Comparison of ENCODE assay signal across 8 mouse cellular contexts in genomic region chr19:24456591-24457231, GRCm38 (mm10). TPM values are rescaled to one million over a fixed set of nuclear protein-coding genes. Genes with fewer than 3 reads are reported as not detected.
A peak's percentile ranks its signal among the peaks of the same experiment; 100 is the strongest.
DNase-seq lines count a peak whose midpoint lies in the region.

No protein-coding gene starts in this region.

- peak; percentile 88 for DNase-seq in heart, adult 11 months
- DNase-seq in heart, postnatal 25 days (ENCODE audit: low spot score) = no peak
- peak; percentile 49 to 52 for DNase-seq in heart, adult 18-20 months
- peak; percentile 90 for DNase-seq in layer of hippocampus, adult 9-11 months
- DNase-seq in lung, postnatal 4 days = peak; percentile 50 to 65
- no peak for DNase-seq in B cell, adult 2 months
- DNase-seq in gastrocnemius, adult 8-10 months (ENCODE audit: low spot score in 2 of 2) = no peak
- DNase-seq in spleen, postnatal 36 days (ENCODE audit: low spot score in 2 of 2) = no peak

- intact Hi-C loops in heart, postnatal 25 days (cut with DNase I) = no loop called here

RNA-seq across cellular contexts. Expression of gene Fam122a, which starts 20.4 kb away (rescaled TPM):
- 10 to 100 TPM; 19.9 to 20.9 TPM for total RNA-seq in heart, postnatal 25 days (2021)
- total RNA-seq in heart, adult 18-20 months (2021) = 10 to 100 TPM; 26.3 to 27.6 TPM
- 10 to 100 TPM; 22.1 to 33.4 (median 28.1) TPM for total RNA-seq in gastrocnemius, adult 8-10 months (2022)

Comparison
In these comparisons a context has a peak if more than half of its experiments do, and no peak if none do; other contexts are left out.
1. DNase-seq: peak in heart, adult 11 months (single experiment), heart, adult 18-20 months (2 of 2), layer of hippocampus, adult 9-11 months (single experiment) and lung, postnatal 4 days (2 of 2); none in heart, postnatal 25 days (single experiment), B cell, adult 2 months (0 of 2), gastrocnemius, adult 8-10 months (0 of 2) and spleen, postnatal 36 days (0 of 2).